Mouse (Mus musculus) G1E-ER4 (cell line): ENCODE results near the gene Fbxo11. TPM values are rescaled to one million over a fixed set of nuclear protein-coding genes. Genes with fewer than 3 reads are reported as not detected.

ENCODE experiments used
- GATA1 ChIP-seq: IDR thresholded peaks from one replicate; pipeline ENCODE4 v1.8.0; 2012; ENCODE audit warnings: low read length, inconsistent platforms
- polyA plus RNA-seq: library from polyadenylated mRNA; stranded (reverse); fragments of >175 nt; gene quantifications from 2 replicates; pipeline ENCODE4 v1.2.3, GENCODE M21; 2012

Fbxo11 gene
- polyA plus RNA-seq, 1 experiment = 4.4 TPM

GRCm38 (mm10) chr17:87985916-87986315, 79.2 kb downstream of the Fbxo11 start:
- no peak for TF ChIP-seq GATA1

GRCm38 (mm10) chr17:87984440-87985214, 80.5 kb downstream of the Fbxo11 start:
- no peak for TF ChIP-seq GATA1

DNA sequence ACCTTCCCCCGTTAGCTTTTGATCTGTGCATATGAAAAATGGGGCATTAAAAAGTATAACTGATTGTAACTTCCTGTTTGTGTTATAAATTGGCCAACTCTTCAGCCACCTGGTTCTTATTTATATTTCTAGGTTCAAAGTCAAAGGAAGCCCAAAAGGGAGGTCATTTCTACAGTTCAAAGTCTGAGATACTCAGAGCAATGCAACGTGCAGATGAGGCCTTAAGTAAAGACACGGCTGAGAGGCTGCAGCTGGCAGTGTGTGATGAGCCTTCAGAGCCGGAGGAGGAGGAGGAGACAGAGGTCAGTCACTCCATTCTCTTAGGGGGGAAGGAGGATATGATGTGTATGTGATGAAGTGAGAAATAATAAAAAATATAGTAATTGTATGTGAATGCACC, 81.8 kb downstream of the Fbxo11 start:
- no peak for TF ChIP-seq GATA1

DNA sequence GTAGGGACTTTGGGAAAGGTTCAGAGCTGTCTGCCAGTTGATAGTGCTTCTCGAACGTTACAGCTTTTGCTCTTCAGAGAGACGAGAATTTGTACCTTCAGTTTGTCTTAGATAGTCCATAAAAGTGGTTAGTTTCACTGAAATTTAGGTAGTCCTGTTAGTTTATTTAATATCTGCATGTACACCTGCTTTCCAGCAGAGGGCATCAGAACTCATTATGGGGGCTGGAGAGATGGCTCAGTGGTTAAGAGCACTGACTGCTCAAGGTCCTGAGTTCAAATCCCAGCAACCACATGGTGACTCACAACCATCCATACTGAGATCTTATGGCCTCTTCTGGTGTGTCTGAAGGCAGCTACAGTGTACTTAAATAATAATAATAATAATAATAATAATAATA, 83.0 kb downstream of the Fbxo11 start:
- no peak for TF ChIP-seq GATA1

DNA sequence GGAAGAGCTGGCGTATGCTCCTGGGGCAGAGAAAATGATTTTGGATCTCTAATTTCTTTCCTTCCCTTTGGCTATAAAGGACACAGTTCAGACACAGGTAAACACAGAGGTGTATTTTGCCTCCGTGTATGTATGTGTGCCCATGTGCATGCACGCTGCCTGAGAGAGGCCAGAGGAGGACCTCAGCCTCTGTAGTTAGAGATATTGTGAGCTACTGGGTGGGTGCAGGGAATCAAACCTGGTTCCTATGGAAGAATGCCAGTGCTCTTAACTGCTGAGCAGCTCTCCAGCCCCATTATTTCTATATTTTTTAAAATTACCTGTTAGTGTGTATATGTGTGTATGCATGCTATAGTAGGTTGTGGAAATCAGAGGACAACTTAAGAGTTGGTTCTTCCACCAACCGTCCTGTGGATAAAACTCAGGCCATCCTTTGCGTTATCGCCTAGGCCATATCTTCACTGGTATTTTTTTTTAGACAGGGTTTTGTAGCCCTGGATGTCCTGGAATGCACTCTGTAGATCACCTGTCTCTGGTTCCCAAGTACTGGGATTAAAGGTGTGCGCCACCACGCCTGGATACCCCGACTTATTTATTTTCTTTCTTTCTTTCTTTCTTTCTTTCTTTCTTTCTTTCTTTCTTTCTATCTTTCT, 88.8 kb downstream of the Fbxo11 start:
- no peak for TF ChIP-seq GATA1

- no peak for TF ChIP-seq GATA1
These were observed 89.8 kb downstream of the Fbxo11 start for GRCm38 (mm10) chr17:87975229-87975853.

DNA sequence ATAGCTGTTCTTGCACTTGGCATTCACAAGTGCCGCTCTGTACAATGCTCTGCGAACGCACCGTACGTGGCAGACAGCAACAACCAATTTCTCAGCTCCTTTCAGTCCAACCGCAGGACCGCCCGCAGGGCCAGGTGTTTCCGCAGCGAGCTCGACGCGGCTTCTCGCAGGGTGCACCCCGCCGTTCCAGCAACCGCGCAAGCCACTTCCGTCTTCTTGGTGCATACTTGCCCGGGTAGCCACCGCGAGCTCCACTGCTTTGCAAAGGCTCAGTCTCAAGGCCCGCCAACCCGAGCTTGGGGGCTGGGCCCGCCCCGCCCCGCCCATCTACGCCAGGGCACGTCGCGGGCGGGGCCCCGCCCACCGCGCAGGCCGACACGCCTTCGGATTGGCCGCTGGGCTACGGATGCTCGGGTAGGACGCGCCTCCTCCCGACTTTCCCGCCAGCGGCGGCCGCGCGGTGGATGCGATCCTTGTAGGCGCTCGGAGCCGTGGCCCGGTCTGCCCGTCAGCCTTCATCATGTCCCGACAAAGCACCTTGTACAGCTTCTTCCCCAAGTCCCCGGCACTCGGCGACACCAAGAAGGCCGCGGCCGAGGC, 90.4 kb downstream of the Fbxo11 start, which contains the start of gene Msh6:
Gene Msh6 (plus strand): TSS at position 434 of the 600 bp plus-strand sequence.
- TF ChIP-seq GATA1 = no peak

- no peak for TF ChIP-seq GATA1
These were observed 91.6 kb downstream of the Fbxo11 start for GRCm38 (mm10) chr17:87973261-87974167.

GRCm38 (mm10) chr17:87972856-87973255, 92.2 kb downstream of the Fbxo11 start:
- no peak for TF ChIP-seq GATA1

DNA sequence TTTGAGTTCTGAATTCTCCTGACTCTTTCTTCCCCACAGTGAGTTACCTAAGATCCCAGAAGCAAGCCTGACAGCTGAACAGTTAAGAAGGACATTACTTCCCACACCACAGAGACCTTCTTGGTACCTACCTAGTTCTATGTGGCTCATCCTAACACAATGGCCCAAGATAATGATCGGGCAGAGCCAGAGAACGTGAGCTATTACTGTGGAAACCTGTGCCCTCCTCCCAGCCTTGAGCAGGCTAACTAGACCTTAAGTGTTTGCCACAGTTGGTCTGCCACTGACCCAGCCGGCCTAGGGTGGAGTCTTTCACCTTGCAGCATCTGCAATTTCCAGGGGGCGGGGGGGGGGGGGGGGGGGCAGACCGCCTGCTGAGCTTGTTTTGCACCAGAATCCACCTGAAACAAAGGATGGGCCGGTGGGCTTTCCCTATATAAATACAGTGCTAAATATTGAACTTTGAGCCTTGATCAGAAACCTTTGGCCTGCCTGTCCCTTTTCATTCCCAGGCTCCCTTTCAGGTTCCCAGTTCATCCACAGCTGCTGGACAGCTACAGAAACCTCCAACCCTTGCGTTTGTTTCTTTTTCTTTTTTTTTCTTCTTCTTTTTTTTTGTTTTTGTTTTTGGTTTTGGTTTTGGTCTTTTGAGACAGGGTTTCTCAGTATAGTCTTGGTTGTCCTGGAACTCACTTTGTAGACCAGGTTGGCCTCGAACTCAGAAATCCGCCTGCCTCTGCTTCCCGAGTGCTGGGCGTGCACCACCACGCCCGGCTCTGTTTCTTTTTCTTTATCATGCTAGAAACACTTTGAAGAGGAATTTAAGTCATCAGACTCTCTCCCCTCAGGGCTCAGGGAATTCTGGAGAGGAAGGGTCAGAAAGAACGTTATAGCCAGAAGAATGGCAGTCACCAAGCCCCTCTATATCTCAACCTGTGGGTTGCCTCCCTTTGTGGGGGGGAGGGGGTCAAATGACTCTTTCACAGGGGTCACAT, 101.7 kb downstream of the Fbxo11 start:
- TF ChIP-seq GATA1 = no peak

DNA sequence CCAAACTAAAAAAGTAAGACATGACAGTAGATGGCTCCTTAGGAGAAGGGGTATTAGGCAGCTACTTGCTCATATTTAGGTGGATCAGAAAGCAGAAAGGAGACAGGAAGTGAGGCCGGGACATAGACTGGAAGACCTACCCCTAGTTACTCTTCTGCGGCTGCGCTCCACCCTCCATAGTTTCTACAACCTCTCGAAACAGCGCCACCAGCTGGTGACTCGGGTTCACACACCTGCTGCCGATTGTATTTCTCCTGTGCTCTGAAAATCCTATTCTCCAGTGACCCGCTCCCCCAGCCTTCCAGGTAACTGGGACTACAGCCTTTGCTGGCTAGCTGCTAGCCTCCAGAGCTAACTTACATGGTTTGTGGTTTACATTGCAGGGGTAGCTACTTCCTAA, 106.8 kb downstream of the Fbxo11 start:
- TF ChIP-seq GATA1 = no peak

DNA sequence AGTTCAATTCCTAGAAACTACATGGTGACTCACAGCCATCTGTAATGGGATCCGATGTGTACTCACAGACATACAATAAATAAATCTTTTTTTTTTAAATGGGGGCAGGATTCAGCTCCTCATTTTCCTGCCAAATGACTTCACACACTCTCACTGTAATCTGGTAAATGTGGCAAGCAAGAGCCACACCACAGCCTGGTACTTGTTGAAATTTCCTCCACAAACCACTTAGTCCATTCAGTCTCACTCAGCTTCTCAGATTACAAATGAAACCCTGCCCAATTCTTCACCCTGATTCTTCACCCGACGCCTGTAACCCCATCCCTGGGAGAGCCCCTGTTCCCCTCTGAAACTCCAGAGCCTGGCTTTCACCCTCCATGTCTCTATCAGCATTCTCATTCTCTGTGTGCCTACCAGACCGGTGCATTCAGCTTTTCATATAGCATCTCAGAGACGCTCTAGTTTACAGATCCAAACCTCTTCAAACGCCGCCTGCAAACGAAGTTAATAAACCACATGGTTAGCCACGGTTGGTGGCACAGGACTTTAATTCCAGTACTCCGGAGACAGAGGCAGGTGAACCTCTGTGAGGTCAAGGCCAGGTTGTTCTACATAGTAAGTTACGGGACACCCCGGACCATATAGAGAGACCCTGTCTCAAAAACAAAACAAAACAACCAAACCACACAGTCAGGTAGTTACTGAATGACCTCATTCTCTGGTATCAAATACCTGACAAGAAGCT, 107.8 kb downstream of the Fbxo11 start:
- TF ChIP-seq GATA1 = no peak

GRCm38 (mm10) chr17:87948965-87949584, 116.0 kb downstream of the Fbxo11 start:
- no peak for TF ChIP-seq GATA1

Other genes with a start within 250 kb of the Fbxo11 start
- not detected in 2 replicates for gene Rpl36-ps4, start 144.3 kb downstream of the Fbxo11 start, polyA plus RNA-seq
- gene Msh6, start 90.2 kb downstream of the Fbxo11 start, polyA plus RNA-seq = 25.8 and 26.9 TPM in 2 replicates